Mouse (Mus musculus): ENCODE data around the gene Ddr2.

GRCm38 (mm10) chr1:170034961-170035360 is 75.6 kb downstream of the Ddr2 start:
- TF ChIP-seq HCFC1 (IDR thresholded peaks at IDR 0.05; ENCODE audit: borderline replicate concordance, insufficient read depth, low read length) (no peak), MAFK (IDR thresholded peaks at IDR 0.05; ENCODE audit: insufficient read depth, low read depth, low read length) (no peak), ZC3H11A (IDR thresholded peaks at IDR 0.05; ENCODE audit: borderline replicate concordance, low read depth, low read length) (no peak)
